Mouse (Mus musculus) liver, postnatal 0 days (tissue): ENCODE results near the gene Jak1.

Experiments used
- CTCF ChIP-seq: sonication (generic); IDR thresholded peaks from 2 replicates; pipeline ENCODE4 v1.5.1; 2016; ENCODE audit warnings: antibody characterized with exemption, low read depth
- EP300 ChIP-seq: IDR thresholded peaks from 2 replicates; pipeline ENCODE4 v1.6.1; 2016; ENCODE audit warnings: antibody characterized with exemption, low read depth, mild to moderate bottlenecking

GRCm38 (mm10) chr4:101179076-101179475 lies 86.0 kb downstream of the Jak1 start:
- TF ChIP-seq CTCF (no peak), EP300 (no peak)
